Mouse (Mus musculus): Measurements from ENCODE around the gene Rrnad1. TPM values are rescaled to one million over a fixed set of nuclear protein-coding genes. Genes with fewer than 3 reads are reported as not detected.
A peak's percentile ranks its signal among the peaks of the same experiment; 100 is the strongest.

Gene Rrnad1
- polyA plus RNA-seq, 1 experiment from 2014 or later: 17.2 TPM

DNA sequence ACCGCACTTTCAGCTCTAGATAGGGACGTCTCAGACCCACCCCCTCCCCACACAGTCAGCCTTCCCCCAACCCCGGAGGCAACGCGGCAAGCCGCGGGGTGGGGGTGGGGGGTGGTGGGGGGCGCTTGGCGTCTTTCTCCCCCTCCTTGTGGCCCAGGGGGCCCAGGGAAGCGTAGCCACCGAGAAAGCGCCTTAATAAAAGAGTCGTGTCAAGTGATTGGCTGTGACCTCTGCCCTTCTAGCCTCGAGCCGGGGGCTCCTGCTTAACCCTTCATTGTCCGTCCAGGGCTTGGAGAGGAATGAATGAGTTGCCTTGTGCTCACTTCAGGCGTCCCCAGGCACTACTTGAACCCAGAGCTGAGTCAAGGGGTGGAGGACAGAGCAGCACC, 17.3 kb upstream of the Rrnad1 start:
- peak overlapping the region; percentile 77 for H3K9ac ChIP-seq (ENCODE audit: low read length)
- no peaks in the 10 kb centered on the region; the same call in 1 of the 2 replicates for H3K36me3 ChIP-seq (ENCODE audit: control insufficient read depth, insufficient read depth, low read length)
- peak overlapping the region; percentile 73 for H3K4me3 ChIP-seq (ENCODE audit: low read depth, low read length)
- H3K27ac ChIP-seq (replicated peaks; ENCODE audit: low read depth, low read length): peak overlapping the region; percentile 98
- WGBS: under 1% methylated on average over 17 of the region's 17 CpGs
- peaks cover 57% of the 10 kb centered on the region for H3K4me1 ChIP-seq (ENCODE audit: control insufficient read depth, insufficient read depth, low read length)
- H3K4me2 ChIP-seq (ENCODE audit: low read depth, severe bottlenecking): peak overlapping the region; percentile 70
- no peaks in the 10 kb centered on the region for H3K9me3 ChIP-seq (ENCODE audit: control insufficient read depth, low read length)
- ATAC-seq (ENCODE audit: insufficient number of reproducible peaks, low FRiP score, low TSS enrichment, low read depth): peak; percentile 37; the same call in 1 of the 2 replicates
- H3K27me3 ChIP-seq (ENCODE audit: control insufficient read depth, insufficient read depth, low read length): no peaks in the 10 kb centered on the region
- DNase-seq (ENCODE audit: low spot score): peak; percentile 86

DNA sequence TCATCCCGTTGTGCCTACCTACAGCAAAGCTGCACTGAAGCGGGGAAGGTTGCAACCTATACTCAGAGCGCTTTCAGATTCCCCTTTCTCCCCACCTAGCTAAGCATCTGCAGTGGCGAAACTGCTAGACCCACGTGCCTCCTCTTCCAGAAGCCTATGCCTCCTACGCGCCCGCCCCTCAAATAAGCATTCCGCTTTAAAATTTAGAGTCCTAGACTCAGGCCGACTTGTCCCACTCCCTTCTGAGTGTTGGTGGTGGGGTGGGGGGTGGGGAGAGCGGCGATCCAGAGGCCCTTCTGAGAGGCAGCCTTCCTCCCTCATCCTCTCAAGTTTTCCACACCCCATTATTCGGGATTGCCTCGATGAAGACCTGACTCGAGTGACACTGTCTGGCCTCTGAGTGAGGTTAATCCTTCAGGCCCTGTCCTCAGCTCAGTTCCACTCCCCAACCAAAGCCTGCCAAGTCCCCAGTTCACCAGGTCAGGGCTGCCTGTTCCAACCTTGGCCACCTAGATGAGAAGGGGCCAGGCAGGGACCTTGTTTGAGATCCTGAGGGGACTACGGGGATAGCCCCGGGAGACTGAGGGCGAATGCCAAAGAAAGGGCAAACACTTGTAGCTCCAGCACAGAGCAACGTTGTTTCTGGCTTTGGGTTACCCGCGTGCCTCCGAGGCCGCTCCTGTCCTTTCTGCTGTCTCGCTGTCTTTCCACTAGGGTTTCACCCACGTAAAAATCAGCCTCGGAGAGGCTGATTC, 16.7 kb upstream of the Rrnad1 start:
- DNase-seq (ENCODE audit: low spot score) (peak; percentile 73), ATAC-seq (ENCODE audit: insufficient number of reproducible peaks, low FRiP score, low TSS enrichment, low read depth) (0 out of 2 replicates have a peak, but pooled peaks have one; percentile 3)
- H3K36me3 ChIP-seq (ENCODE audit: control insufficient read depth, insufficient read depth, low read length): peaks cover 4% of the 10 kb centered on the region; the same call in 1 of the 2 replicates
- no peaks in the 10 kb centered on the region for H3K9me3 ChIP-seq (ENCODE audit: control insufficient read depth, low read length)
- H3K4me2 ChIP-seq (ENCODE audit: low read depth, severe bottlenecking): peak overlapping the region; percentile 70
- H3K4me3 ChIP-seq (ENCODE audit: low read depth, low read length): peak overlapping the region; percentile 73
- H3K27ac ChIP-seq (replicated peaks; ENCODE audit: low read depth, low read length): peak overlapping the region; percentile 98
- H3K9ac ChIP-seq (ENCODE audit: low read length): peak overlapping the region; percentile 77
- peaks cover 53% of the 10 kb centered on the region for H3K4me1 ChIP-seq (ENCODE audit: control insufficient read depth, insufficient read depth, low read length)
- under 1% methylated on average over 24 of the region's 26 CpGs for WGBS
- no peaks in the 10 kb centered on the region for H3K27me3 ChIP-seq (ENCODE audit: control insufficient read depth, insufficient read depth, low read length)

GRCm38 (mm10) chr3:87946541-87946860, 16.0 kb upstream of the Rrnad1 start:
- H3K9ac ChIP-seq (ENCODE audit: low read length): peak overlapping the region; percentile 54

GRCm38 (mm10) chr3:87945781-87946540, 15.4 kb upstream of the Rrnad1 start:
- peak; percentile 74 for DNase-seq (ENCODE audit: low spot score)
- ATAC-seq (ENCODE audit: insufficient number of reproducible peaks, low FRiP score, low TSS enrichment, low read depth): no peak
- Histone ChIP-seq H3K4me2 (ENCODE audit: low read depth, severe bottlenecking) (peak overlapping the region; percentile 70), H3K27me3 (ENCODE audit: control insufficient read depth, insufficient read depth, low read length) (no peaks in the 10 kb centered on the region), H3K27ac (replicated peaks; ENCODE audit: low read depth, low read length) (peak overlapping the region; percentile 98), H3K4me1 (ENCODE audit: control insufficient read depth, insufficient read depth, low read length) (peaks cover 41% of the 10 kb centered on the region), H3K36me3 (ENCODE audit: control insufficient read depth, insufficient read depth, low read length) (peaks cover 11% of the 10 kb centered on the region), H3K9ac (ENCODE audit: low read length) (peak overlapping the region; percentile 54), H3K9me3 (ENCODE audit: control insufficient read depth, low read length) (no peaks in the 10 kb centered on the region), H3K4me3 (ENCODE audit: low read depth, low read length) (0 out of 2 replicates have a peak overlapping the region, but pooled peaks have one; percentile 5)
- 5% methylated on average over 12 of the region's 12 CpGs for WGBS

More at GRCm38 (mm10) chr3:87946541-87946860, 16.0 kb upstream of the Rrnad1 start:
- H3K4me3 ChIP-seq (ENCODE audit: low read depth, low read length): 0 out of 2 replicates have a peak overlapping the region, but pooled peaks have one; percentile 5
- no peaks in the 10 kb centered on the region for H3K27me3 ChIP-seq (ENCODE audit: control insufficient read depth, insufficient read depth, low read length)
- DNase-seq (ENCODE audit: low spot score) (no peak), ATAC-seq (ENCODE audit: insufficient number of reproducible peaks, low FRiP score, low TSS enrichment, low read depth) (no peak)
- H3K4me2 ChIP-seq (ENCODE audit: low read depth, severe bottlenecking): peak overlapping the region; percentile 70
- H3K36me3 ChIP-seq (ENCODE audit: control insufficient read depth, insufficient read depth, low read length): peaks cover 8% of the 10 kb centered on the region
- H3K4me1 ChIP-seq (ENCODE audit: control insufficient read depth, insufficient read depth, low read length): peaks cover 46% of the 10 kb centered on the region
- H3K9me3 ChIP-seq (ENCODE audit: control insufficient read depth, low read length): no peaks in the 10 kb centered on the region
- H3K27ac ChIP-seq (replicated peaks; ENCODE audit: low read depth, low read length): peak overlapping the region; percentile 98
- 10% methylated on average over 1 of the region's 1 CpGs for WGBS

- ATAC-seq (ENCODE audit: insufficient number of reproducible peaks, low FRiP score, low TSS enrichment, low read depth): no peak
- peak overlapping the region; percentile 98 for H3K27ac ChIP-seq (replicated peaks; ENCODE audit: low read depth, low read length)
- no peak overlapping the region for H3K4me3 ChIP-seq (ENCODE audit: low read depth, low read length)
- no peaks in the 10 kb centered on the region for H3K9me3 ChIP-seq (ENCODE audit: control insufficient read depth, low read length)
- 17% methylated on average over 4 of the region's 4 CpGs for WGBS
- peak overlapping the region; percentile 70; the same call in 1 of the 2 replicates for H3K4me2 ChIP-seq (ENCODE audit: low read depth, severe bottlenecking)
- 0 out of 2 replicates have a peak overlapping the region, but pooled peaks have one; percentile 41 for H3K9ac ChIP-seq (ENCODE audit: low read length)
- peaks cover 16% of the 10 kb centered on the region for H3K36me3 ChIP-seq (ENCODE audit: control insufficient read depth, insufficient read depth, low read length)
- H3K27me3 ChIP-seq (ENCODE audit: control insufficient read depth, insufficient read depth, low read length): no peaks in the 10 kb centered on the region
- DNase-seq (ENCODE audit: low spot score): peak; percentile 35
- H3K4me1 ChIP-seq (ENCODE audit: control insufficient read depth, insufficient read depth, low read length): peaks cover 41% of the 10 kb centered on the region
Measured at GRCm38 (mm10) chr3:87944838-87945600, 14.5 kb upstream of the Rrnad1 start.

GRCm38 (mm10) chr3:87943586-87943985, 13.1 kb upstream of the Rrnad1 start:
- Histone ChIP-seq H3K9ac (ENCODE audit: low read length) (no peak overlapping the region), H3K27ac (replicated peaks; ENCODE audit: low read depth, low read length) (0 out of 2 replicates have a peak overlapping the region, but pooled peaks have one; percentile 56), H3K36me3 (ENCODE audit: control insufficient read depth, insufficient read depth, low read length) (peaks cover 26% of the 10 kb centered on the region), H3K4me1 (ENCODE audit: control insufficient read depth, insufficient read depth, low read length) (peaks cover 41% of the 10 kb centered on the region), H3K4me3 (ENCODE audit: low read depth, low read length) (no peak overlapping the region), H3K4me2 (ENCODE audit: low read depth, severe bottlenecking) (no peak overlapping the region), H3K27me3 (ENCODE audit: control insufficient read depth, insufficient read depth, low read length) (no peaks in the 10 kb centered on the region), H3K9me3 (ENCODE audit: control insufficient read depth, low read length) (no peaks in the 10 kb centered on the region)
- ATAC-seq (ENCODE audit: insufficient number of reproducible peaks, low FRiP score, low TSS enrichment, low read depth) (no peak), DNase-seq (ENCODE audit: low spot score) (no peak)
- WGBS: 57% methylated on average over 7 of the region's 7 CpGs

GRCm38 (mm10) chr3:87942471-87942870, 12.0 kb upstream of the Rrnad1 start:
- Histone ChIP-seq H3K9me3 (ENCODE audit: control insufficient read depth, low read length) (no peaks in the 10 kb centered on the region), H3K4me1 (ENCODE audit: control insufficient read depth, insufficient read depth, low read length) (peaks cover 37% of the 10 kb centered on the region), H3K4me2 (ENCODE audit: low read depth, severe bottlenecking) (no peak overlapping the region), H3K27ac (replicated peaks; ENCODE audit: low read depth, low read length) (no peak overlapping the region), H3K27me3 (ENCODE audit: control insufficient read depth, insufficient read depth, low read length) (no peaks in the 10 kb centered on the region), H3K9ac (ENCODE audit: low read length) (no peak overlapping the region), H3K4me3 (ENCODE audit: low read depth, low read length) (no peak overlapping the region), H3K36me3 (ENCODE audit: control insufficient read depth, insufficient read depth, low read length) (peaks cover 36% of the 10 kb centered on the region)
- 86% methylated on average over 2 of the region's 2 CpGs for WGBS
- DNase-seq (ENCODE audit: low spot score): no peak
- ATAC-seq (ENCODE audit: insufficient number of reproducible peaks, low FRiP score, low TSS enrichment, low read depth): no peak

DNA sequence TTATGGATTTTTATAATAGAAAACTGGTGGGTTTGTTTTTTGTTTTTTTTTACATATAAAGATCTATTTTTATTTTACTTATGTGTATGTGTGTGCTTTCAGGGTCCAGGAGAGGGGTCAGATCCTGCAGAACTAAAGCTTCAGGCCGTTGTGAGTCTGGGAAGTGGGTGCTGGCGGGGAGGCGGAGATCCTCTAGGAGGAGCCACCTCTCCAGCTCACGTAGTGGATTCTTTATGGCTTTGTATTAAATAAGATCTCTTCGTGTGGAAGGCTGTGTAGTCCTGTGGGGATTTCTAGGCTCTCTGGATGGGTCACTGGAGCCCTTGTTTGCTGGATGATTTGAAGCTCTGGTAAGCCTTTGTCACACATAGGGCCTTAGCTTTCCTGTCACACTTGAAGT, 10.1 kb upstream of the Rrnad1 start:
- no peak overlapping the region for H3K9ac ChIP-seq (ENCODE audit: low read length)
- peaks cover 37% of the 10 kb centered on the region for H3K36me3 ChIP-seq (ENCODE audit: control insufficient read depth, insufficient read depth, low read length)
- H3K4me1 ChIP-seq (ENCODE audit: control insufficient read depth, insufficient read depth, low read length): peaks cover 19% of the 10 kb centered on the region
- H3K4me2 ChIP-seq (ENCODE audit: low read depth, severe bottlenecking): no peak overlapping the region
- ATAC-seq (ENCODE audit: insufficient number of reproducible peaks, low FRiP score, low TSS enrichment, low read depth): no peak
- H3K9me3 ChIP-seq (ENCODE audit: control insufficient read depth, low read length): no peaks in the 10 kb centered on the region
- 74% methylated on average over 5 of the region's 5 CpGs for WGBS
- no peak overlapping the region for H3K4me3 ChIP-seq (ENCODE audit: low read depth, low read length)
- DNase-seq (ENCODE audit: low spot score): no peak
- H3K27me3 ChIP-seq (ENCODE audit: control insufficient read depth, insufficient read depth, low read length): no peaks in the 10 kb centered on the region
- no peak overlapping the region for H3K27ac ChIP-seq (replicated peaks; ENCODE audit: low read depth, low read length)
